Mouse (Mus musculus): ENCODE results near the gene Usp50.

Gene Usp50

GRCm38 (mm10) chr2:126783370-126783769 lies at the start of gene Usp50:
TSS of gene Usp50 (minus strand) at chr2:126783470.
- no peak for DNase-seq

- no peak for DNase-seq
These were observed 34.1 kb upstream of the Usp50 start for GRCm38 (mm10) chr2:126817414-126817813.

GRCm38 (mm10) chr2:126816644-126817347 lies 33.5 kb upstream of the Usp50 start:
- no peak for DNase-seq

- DNase-seq = no peak
These were observed 32.6 kb upstream of the Usp50 start for GRCm38 (mm10) chr2:126815822-126816221.

GRCm38 (mm10) chr2:126801980-126802379 lies 18.7 kb upstream of the Usp50 start:
- DNase-seq = no peak

- no peak for DNase-seq
These were observed 15.2 kb upstream of the Usp50 start for GRCm38 (mm10) chr2:126798455-126798854.

GRCm38 (mm10) chr2:126795708-126796107 lies 12.4 kb upstream of the Usp50 start:
- DNase-seq = no peak

GRCm38 (mm10) chr2:126792611-126793010 lies 9.3 kb upstream of the Usp50 start:
- no peak for DNase-seq

GRCm38 (mm10) chr2:126787721-126788342 lies 4.6 kb upstream of the Usp50 start:
- DNase-seq = no peak

GRCm38 (mm10) chr2:126782433-126782832 lies 837 bp downstream of the Usp50 start:
- peak; percentile 82 for DNase-seq

- no peak for DNase-seq
These were observed 1.8 kb downstream of the Usp50 start for GRCm38 (mm10) chr2:126781478-126781877.

- DNase-seq = no peak
These were observed 3.0 kb downstream of the Usp50 start for GRCm38 (mm10) chr2:126780286-126780685.

GRCm38 (mm10) chr2:126778806-126779205 lies 4.5 kb downstream of the Usp50 start:
- DNase-seq = no peak

- DNase-seq = no peak
These were observed 6.9 kb downstream of the Usp50 start for GRCm38 (mm10) chr2:126776416-126776815.

- no peak for DNase-seq
These were observed 7.3 kb downstream of the Usp50 start for GRCm38 (mm10) chr2:126775951-126776350.

GRCm38 (mm10) chr2:126772217-126772616 lies 11.1 kb downstream of the Usp50 start:
- no peak for DNase-seq

GRCm38 (mm10) chr2:126769431-126770181 lies 13.7 kb downstream of the Usp50 start:
- no peak for DNase-seq

GRCm38 (mm10) chr2:126768194-126768593 lies 15.1 kb downstream of the Usp50 start:
- DNase-seq = peak; percentile 28

GRCm38 (mm10) chr2:126767599-126767998 lies 15.7 kb downstream of the Usp50 start:
- DNase-seq = no peak

GRCm38 (mm10) chr2:126765867-126766582 lies 17.2 kb downstream of the Usp50 start:
- peak; percentile 34 for DNase-seq

GRCm38 (mm10) chr2:126759351-126759750 lies 23.9 kb downstream of the Usp50 start:
- DNase-seq = no peak

- DNase-seq = no peak
These were observed 27.6 kb downstream of the Usp50 start for GRCm38 (mm10) chr2:126755664-126756063.

GRCm38 (mm10) chr2:126743389-126743788 lies 39.9 kb downstream of the Usp50 start:
- no peak for DNase-seq

Data from kidney, postnatal 10 days (tissue).